Mouse (Mus musculus) adipocyte (in vitro differentiated cells): ENCODE measurements around the gene Olfr417.
"Not testable (repeated sequence)": the region's sequence is repeated elsewhere in the genome, so short reads cannot be mapped to it uniquely, and the experiment has no call there.

Experiments
- DNase-seq: peaks from one replicate; pipeline ENCODE4 v3.0.0-alpha.2; 2016; ENCODE audit warnings: low spot score

The Olfr417 gene

GRCm38 (mm10) chr1:174364882-174365451 lies at the start of gene Olfr417:
Gene Olfr417 (plus strand): TSS chr1:174365122.
- no peak for DNase-seq

DNA sequence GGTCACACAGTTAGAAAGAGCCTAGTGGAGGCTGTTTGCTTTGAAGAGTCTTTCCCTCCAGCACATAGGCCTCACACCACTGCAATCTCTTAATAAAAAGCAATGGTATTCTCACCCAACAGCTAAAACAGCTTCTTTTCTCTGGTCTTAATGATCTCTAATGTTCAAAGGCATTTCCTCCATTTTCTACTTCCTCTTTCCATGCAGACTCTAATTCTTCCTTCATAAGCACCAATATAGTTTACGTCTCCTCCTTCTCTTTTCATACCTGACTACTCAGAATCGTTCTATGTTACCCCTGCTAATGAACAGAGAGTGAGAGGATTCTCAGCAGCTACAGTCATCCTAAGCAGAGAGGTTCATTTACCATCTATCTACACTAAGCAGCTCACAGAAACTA lies 47.6 kb upstream of the Olfr417 start:
- no peak for DNase-seq

DNA sequence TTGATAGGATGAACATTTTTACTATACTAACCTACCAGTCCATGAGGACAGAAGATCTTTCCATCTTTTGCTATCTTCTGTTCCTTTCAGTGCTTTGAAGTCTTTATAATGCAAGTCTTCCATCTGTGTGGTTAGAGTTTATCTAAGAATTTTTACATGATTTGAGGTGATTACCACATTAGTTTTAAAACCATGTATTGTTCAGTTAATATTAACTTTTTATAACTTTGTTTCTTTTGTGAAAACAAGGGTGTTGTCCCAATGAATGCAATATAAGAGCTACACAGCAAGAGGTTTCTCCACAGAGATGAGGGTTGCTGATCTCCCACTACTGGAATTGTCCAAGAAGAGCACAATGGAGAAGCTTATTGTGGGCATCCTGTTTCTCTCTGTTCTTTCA lies 34.7 kb upstream of the Olfr417 start, which contains the start of gene Mptx1:
Mptx1 (plus strand) TSS at position 301 of the 400 bp plus-strand sequence.
- DNase-seq: no peak

- not testable (repeated sequence) for DNase-seq
Observed at GRCm38 (mm10) chr1:174353636-174354035, 11.3 kb upstream of the Olfr417 start.

GRCm38 (mm10) chr1:174354640-174355039 lies 10.3 kb upstream of the Olfr417 start:
- DNase-seq: no peak

DNA sequence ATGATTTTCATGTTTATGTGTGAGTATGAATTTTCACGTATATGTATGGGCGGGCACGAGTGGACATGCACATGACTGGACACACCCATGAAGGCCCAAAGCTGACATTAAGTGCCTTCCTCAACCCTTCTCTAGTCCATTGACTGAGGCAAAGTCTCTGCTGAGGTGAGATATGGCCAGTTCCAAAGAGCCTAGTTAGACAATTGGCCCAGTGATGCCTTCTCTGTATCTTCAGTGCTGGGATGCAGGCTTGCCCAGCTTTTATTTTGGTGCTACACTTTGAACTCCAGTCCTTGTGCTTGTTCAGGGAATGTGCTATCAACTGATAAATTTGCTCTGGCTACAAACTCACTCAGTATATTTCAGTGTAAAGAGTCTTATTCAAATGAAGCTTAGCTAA lies 8.9 kb downstream of the Olfr417 start:
- DNase-seq: no peak

DNA sequence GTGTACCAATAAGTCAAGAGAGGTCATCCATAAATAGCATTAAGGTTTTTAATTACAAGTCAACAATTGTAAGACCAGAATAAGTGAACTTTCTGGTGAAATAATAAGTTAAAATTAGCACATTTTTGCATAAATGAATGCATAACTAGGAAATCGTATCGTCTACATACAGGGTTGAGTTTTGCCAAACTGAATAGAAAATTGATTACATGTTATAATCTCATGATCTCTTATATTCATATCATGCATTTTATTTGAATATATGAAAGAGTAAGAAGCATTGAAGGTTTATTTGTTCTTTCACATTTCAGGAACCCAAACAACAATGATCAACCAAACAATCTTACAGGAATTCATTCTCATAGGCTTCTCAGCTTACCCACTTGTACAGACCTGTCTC lies 25.8 kb downstream of the Olfr417 start, which contains the start of gene Olfr248:
Olfr248 (plus strand) TSS at position 301 of the 400 bp plus-strand sequence.
- DNase-seq: no peak

DNA sequence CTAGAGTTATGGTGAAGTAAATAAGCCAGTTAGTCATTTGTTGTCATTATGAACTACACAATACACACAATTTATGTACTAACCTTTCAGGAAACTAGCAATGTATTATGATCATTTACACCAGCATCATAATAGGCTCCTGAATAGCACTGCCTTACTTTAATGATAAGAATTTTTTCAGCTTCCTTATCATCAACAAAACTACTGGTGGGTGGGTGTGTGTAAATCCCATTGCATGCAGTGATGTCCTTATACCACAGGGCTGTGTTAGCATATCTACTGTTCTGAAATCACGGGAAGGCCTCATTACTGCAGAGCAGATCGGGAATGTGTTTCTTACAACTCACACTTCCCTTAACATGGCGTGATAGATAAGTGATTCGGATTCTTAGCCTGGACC lies 58.0 kb downstream of the Olfr417 start:
- no peak for DNase-seq

- no peak for DNase-seq
Observed at GRCm38 (mm10) chr1:174423764-174424163, 58.8 kb downstream of the Olfr417 start, which contains the start of gene Olfr414. Gene Olfr414 (plus strand): TSS chr1:174424064.
